Mouse (Mus musculus) adrenal gland, postnatal 25 days (tissue): ENCODE measurements around the gene Vps54. TPM values are rescaled to one million over a fixed set of nuclear protein-coding genes. Genes with fewer than 3 reads are reported as not detected.
A peak's percentile ranks its signal among the peaks of the same experiment; 100 is the strongest.
"Not testable (repeated sequence)": the region's sequence is repeated elsewhere in the genome, so short reads cannot be mapped to it uniquely, and the experiment has no call there.

Source experiments
- DNase-seq: peaks from one replicate; pipeline ENCODE4 v3.0.0; 2021; ENCODE audit warnings: mixed read lengths
- total RNA-seq: library from RNA; stranded (reverse); gene quantifications from 2 replicates; pipeline ENCODE4 v1.2.3, GENCODE M21; 2021

The Vps54 gene
- total RNA-seq, 1 experiment from 2014 or later, result 38.1 TPM

DNA sequence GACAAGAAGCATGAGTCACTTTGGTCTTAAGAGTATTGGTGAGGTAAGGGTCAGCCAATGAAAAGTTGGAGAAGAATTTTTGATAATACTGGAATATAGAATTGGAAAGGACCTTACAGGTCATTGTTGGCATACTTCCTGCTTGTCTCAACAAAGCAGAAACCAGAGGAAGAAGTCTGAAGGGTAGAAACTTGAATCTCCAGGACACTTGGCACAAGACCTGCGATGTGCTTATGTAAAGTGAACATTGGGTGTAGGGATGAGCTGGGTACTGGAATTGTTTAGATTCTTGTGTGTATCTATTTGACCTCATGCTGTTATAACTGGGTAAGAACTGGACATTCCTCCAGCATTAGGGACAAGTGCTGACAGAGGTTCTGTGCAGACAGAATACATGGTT is 2.3 kb downstream of the Vps54 start:
- DNase-seq, result no peak

DNA sequence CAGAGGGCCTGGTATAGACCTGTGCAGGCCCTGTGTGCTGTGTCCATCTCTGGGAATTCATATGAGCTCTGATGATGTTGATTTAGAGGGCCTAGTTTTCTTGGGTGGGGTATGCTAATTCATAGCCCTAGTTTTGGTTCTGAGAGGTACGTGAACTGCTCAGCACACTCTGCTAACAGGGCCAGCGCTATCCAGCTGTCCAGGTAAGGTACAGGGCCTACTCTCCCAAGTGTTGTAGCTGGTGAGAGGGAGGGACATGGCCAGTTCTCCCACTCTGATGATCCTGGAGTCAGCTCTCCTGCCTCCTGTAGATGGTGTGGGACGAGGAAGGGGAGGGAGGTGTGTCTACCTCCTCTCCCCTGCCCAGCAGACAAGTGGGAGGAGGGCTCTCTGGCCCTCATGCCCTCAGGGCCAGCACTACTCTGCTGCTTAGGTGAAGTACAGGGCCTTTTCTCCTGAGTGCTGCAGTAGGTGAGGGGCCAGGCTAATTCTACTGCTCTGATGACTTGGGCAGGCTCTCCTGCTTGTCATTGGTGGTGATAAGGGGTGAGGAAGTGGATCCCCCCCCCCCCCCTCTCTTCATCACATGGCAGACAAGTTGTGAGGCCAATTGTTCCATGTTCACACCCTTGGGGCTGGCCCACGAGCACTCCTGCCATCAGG is 8.3 kb downstream of the Vps54 start:
- DNase-seq, result no peak

DNA sequence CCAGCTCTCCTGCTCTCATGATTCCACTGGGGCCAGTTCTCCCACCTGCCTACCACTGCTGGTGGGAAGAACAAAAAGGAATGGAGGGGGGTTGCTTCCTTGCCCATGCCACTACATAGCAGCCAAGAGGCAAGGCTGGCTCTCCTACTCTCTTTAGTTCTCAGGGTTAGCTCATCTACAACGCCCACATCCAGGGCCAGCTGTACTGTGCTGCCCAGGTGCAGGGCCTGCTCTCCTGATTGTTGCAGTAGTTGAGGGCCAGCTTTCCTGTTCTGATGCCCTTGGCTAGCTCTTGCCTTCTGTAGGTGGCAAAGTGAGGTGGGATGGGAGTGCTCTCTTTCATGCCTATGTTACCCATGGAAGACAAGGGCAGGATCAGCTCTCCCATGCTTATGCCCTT is 8.9 kb downstream of the Vps54 start:
- DNase-seq, result no peak

DNA sequence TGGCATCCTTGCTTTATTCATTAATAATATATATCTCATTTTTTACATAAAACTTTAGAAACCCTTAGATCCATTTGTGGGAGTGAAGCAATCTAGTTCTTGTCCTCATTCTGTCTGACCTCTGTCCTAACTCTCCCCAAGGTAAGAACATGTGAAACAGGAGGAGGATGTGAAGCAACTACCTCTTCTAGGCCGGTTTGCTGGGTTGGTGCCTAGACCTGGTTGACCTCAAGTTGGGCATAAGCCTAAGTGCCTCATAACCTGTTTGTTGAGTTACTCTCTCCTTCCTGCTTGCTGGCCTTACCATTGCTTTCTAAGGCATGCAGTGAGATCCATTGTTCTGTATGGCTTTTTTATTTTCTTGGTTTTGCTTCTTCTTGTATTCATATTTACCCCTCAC is 11.3 kb downstream of the Vps54 start:
- DNase-seq, result no peak

DNA sequence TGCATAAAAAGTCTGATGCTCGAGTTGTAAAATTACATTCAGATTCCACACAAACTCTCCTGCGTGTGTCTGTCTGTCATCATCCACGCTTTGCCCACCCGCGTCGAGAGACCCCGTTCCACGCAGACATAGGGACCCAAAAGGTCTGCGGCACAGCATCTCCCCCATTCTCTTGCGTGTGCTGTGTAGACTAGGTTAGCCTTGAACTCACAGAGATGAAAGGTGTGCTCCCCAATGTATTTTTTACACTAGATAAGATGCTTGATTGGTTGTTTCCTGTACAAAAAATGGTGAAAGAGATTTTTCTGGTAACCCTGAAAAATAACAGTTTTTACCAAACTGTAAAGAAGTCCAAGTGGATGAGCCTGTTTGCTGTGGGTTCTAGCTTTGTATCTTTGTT is 19.5 kb downstream of the Vps54 start:
- not testable (repeated sequence) for DNase-seq

DNA sequence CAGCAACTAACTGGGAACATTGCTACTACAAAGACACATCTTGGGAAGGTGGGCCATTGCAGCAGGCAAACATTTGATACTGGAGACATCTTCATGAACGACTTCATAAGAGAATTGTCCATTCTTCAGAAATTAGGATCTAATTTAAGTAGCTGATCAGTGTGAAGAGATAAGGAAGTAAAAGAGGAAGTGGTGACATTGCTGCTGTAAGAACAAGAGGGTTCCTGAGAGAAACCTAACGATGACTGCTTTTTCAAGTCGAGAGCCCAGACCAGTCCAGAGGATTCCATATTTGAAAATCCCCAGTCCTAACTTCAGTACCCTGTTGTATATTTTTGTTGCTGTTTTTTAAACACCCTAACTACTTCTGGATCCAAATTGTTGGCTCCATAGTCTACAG is 26.3 kb downstream of the Vps54 start:
- DNase-seq, result no peak

GRCm38 (mm10) chr11:21276151-21276550 is 37.1 kb downstream of the Vps54 start:
- no peak for DNase-seq

GRCm38 (mm10) chr11:21286391-21286790 is 47.3 kb downstream of the Vps54 start:
- no peak for DNase-seq

- DNase-seq, result not testable (repeated sequence)
Observed at GRCm38 (mm10) chr11:21288153-21288552, 49.1 kb downstream of the Vps54 start.

GRCm38 (mm10) chr11:21295486-21295885 is 56.4 kb downstream of the Vps54 start:
- DNase-seq, result no peak

GRCm38 (mm10) chr11:21303619-21304018 is 64.5 kb downstream of the Vps54 start:
- no peak for DNase-seq

GRCm38 (mm10) chr11:21307078-21307668 is 68.1 kb downstream of the Vps54 start:
- DNase-seq, result no peak

- DNase-seq, result peak; percentile 22
Observed at GRCm38 (mm10) chr11:21308119-21308518, 69.0 kb downstream of the Vps54 start.

- no peak for DNase-seq
Observed at GRCm38 (mm10) chr11:21309516-21309915, 70.4 kb downstream of the Vps54 start.

- no peak for DNase-seq
Observed at GRCm38 (mm10) chr11:21313922-21314657, 75.0 kb downstream of the Vps54 start.

GRCm38 (mm10) chr11:21321577-21321976 is 82.5 kb downstream of the Vps54 start:
- DNase-seq, result no peak

DNA sequence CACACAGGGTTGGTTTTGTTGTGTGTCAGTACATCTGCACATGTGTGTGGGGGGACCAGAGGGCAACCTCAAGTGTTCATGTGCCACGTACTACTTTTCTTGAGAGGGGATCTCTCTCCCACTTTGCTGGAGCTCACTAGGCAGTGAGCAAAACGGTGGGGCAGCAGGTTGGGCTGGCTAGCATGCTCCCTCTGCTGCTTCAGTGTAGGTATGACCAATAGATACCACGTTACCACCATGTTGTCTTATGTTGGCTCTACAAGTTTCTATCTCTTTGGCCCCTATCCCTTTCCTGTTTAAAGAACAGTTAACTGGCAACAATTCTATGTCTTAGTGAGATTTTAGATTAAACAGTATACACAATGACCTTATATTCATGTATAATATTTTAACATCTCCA is 83.3 kb downstream of the Vps54 start:
- DNase-seq, result no peak

- DNase-seq, result no peak
Observed at GRCm38 (mm10) chr11:21325781-21326180, 86.7 kb downstream of the Vps54 start.

DNA sequence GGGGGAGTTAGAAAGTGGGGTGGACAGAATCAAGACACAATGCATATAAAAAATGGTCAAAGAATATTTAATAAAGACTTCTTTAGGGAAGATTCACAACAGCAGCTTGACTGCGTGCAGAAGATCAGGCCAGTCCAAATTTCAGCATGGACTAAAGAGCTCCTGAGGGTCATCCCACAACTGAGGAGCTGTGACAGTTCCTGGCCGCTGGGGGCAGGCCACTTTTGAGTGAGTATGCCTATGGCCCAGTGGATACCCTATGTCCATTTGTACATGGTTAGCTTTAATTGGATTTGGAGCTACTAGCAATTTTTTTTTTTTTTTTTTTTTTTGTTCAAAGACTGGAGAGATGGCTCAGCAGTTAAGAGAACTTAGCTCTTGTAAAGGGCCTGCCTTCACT is 87.7 kb downstream of the Vps54 start:
- no peak for DNase-seq

DNA sequence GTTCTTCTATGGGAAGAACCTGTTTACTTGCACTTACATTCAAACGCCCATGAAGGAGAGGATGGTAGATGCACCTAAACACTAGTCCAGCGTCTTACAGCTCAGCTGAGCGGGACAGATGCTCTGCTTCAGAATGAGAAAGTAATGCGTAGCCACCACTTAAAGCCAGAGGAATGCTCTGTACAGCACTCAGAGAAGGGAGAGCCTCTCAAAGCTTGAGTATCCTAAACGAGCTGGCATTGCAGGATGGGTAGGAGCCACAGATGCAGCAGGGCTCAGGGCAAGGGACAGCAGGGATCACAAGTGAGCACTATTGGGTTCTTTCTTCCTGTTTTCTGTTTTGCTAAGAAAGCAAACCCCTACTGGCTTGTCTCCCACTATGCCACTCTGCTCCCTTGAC is 88.4 kb downstream of the Vps54 start:
- DNase-seq, result no peak

DNA sequence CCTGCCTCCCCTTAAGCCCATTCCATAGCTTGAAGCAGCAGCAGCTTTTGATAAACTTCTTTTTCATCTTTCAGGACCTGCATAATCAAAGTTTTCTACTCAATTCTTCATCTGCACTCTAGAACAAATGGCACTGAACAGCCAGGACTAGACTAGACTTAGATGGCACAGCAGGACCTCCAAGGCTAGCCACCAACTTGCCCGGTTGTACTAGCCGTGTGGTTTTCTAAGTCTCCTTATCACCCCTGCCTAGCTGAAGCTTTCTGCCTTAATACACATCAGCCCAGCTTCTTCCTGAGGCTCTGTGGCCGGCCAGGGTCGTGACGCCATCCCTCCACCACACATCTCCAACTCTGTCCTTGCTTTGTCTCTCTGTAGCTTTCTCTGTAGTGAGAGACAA is 89.1 kb downstream of the Vps54 start:
- no peak for DNase-seq

DNA sequence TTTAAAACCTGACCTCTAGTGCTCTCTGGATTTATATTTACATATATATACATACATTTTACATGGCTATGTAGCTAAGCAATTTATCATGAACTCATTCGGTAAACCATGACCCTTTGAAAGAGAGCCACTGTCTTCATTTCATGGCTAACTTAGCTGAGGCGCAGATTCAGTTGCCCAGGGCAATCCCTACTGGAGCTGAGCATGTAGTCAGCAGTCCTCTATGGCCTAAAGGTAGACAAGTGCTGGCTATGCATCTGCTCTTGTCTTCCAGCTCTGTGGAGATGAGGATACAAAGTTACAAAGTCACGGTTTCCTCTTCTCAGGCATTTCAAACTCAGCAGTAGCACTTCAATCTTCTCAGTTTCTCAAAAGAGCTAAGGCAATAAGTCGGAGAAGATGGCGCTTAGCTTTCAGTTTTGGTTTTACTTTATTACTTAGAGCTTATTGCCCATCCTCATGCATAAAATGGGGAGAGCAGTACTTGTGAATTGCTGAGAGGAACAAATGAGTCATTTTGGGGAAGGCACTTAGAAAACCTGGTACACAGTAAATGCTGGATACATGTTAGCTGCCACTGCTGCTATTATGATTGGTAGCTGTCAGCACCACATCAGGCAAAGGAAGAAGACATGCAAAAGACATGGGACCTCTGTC is 93.7 kb downstream of the Vps54 start:
- DNase-seq, result no peak

DNA sequence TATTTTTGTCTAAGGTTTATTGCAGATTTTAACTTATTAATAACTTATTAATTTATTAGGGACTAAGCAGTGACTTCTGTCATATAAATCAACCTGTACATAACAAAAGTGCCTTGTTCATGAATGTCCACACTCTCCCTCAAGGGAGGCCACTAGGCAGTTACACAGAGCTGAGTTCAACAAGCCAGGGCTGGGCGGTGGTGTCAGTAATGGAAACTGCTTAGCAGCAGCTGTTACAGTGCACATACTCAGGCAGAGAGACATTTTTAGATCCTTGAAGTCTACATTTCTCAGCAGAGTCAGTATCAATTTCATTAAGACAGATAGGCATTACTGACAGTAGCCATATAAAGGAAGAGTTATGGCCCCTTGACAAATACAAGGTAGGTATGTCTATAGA is 98.8 kb downstream of the Vps54 start:
- DNase-seq, result no peak
